8 mouse cellular contexts compared by ENCODE assay signal in genomic region chr9:40575053-40575985, GRCm38 (mm10). TPM values are rescaled to one million over a fixed set of nuclear protein-coding genes. Genes with fewer than 3 reads are reported as not detected.
DNase-seq lines count a peak whose midpoint lies in the region; ATAC-seq and TF ChIP-seq lines count a peak whose summit lies in the region.

No protein-coding gene starts in this region.

- H3K4me1 ChIP-seq in limb, embryonic 14.5 days (ENCODE audit: control insufficient read depth, insufficient read depth, low read length): no peaks in the 10 kb centered on the region
- H3K4me1 ChIP-seq in limb, embryonic 10.5 days: 0 out of 2 replicates have a peak, but pooled peaks cover 4% of the 10 kb centered on the region
- H3K4me1 ChIP-seq in embryonic facial prominence, embryonic 10.5 days: peaks cover 21% of the 10 kb centered on the region
- peaks cover 17% of the 10 kb centered on the region for H3K4me1 ChIP-seq in heart, embryonic 15.5 days (replicated peaks)
- H3K4me1 ChIP-seq in liver, embryonic 15.5 days (replicated peaks): no peaks in the 10 kb centered on the region
- peaks cover 11% of the 10 kb centered on the region for H3K4me1 ChIP-seq in stomach, embryonic 16.5 days (ENCODE audit: control insufficient read depth, insufficient read depth, low read length)

- no peaks in the 10 kb centered on the region for H3K36me3 ChIP-seq in limb, embryonic 14.5 days (ENCODE audit: control insufficient read depth, insufficient read depth, low read length)
- H3K36me3 ChIP-seq in limb, embryonic 10.5 days: no peaks in the 10 kb centered on the region
- no peaks in the 10 kb centered on the region for H3K36me3 ChIP-seq in embryonic facial prominence, embryonic 10.5 days (replicated peaks)
- no peaks in the 10 kb centered on the region for H3K36me3 ChIP-seq in heart, embryonic 15.5 days
- H3K36me3 ChIP-seq in liver, embryonic 15.5 days (replicated peaks): no peaks in the 10 kb centered on the region
- H3K36me3 ChIP-seq in stomach, embryonic 16.5 days (ENCODE audit: control insufficient read depth, insufficient read depth, low read length): no peaks in the 10 kb centered on the region

- no peak overlapping the region for H3K4me3 ChIP-seq in limb, embryonic 14.5 days (replicated peaks; ENCODE audit: low read length)
- H3K4me3 ChIP-seq in limb, embryonic 10.5 days: no peak overlapping the region
- no peak overlapping the region for H3K4me3 ChIP-seq in embryonic facial prominence, embryonic 10.5 days
- H3K4me3 ChIP-seq in heart, embryonic 15.5 days: 0 out of 2 replicates have a peak overlapping the region, but pooled peaks have one; percentile 7
- no peak overlapping the region for H3K4me3 ChIP-seq in liver, embryonic 15.5 days (replicated peaks)
- H3K4me3 ChIP-seq in stomach, embryonic 16.5 days (replicated peaks; ENCODE audit: low read length): no peak overlapping the region

- no peak overlapping the region for H3K9ac ChIP-seq in limb, embryonic 14.5 days (ENCODE audit: low read depth, low read length, severe bottlenecking)
- 0 out of 2 replicates have a peak overlapping the region, but pooled peaks have one; percentile 10 for H3K9ac ChIP-seq in heart, embryonic 15.5 days
- no peak overlapping the region for H3K9ac ChIP-seq in liver, embryonic 15.5 days
- no peak overlapping the region for H3K9ac ChIP-seq in stomach, embryonic 16.5 days (ENCODE audit: low read length)

- DNase-seq in limb, embryonic 14.5 days (ENCODE audit: low spot score): peak; percentile 15
- no peak for DNase-seq in limb, embryonic 10.5 days (ENCODE audit: low spot score)
- peak; percentile 16 for DNase-seq in embryonic facial prominence, embryonic 10.5 days (ENCODE audit: low spot score)
- DNase-seq in left cerebral cortex, adult 18-20 months (ENCODE audit: low spot score in 2 of 2): no peak
- no peak for DNase-seq in right cerebral cortex, postnatal 4 days

- no peaks in the 10 kb centered on the region for H3K27me3 ChIP-seq in limb, embryonic 14.5 days (ENCODE audit: control insufficient read depth, insufficient read depth, low read length)
- H3K27me3 ChIP-seq in limb, embryonic 10.5 days (ENCODE audit: low read depth, poor library complexity, severe bottlenecking): no peaks in the 10 kb centered on the region
- no peaks in the 10 kb centered on the region for H3K27me3 ChIP-seq in embryonic facial prominence, embryonic 10.5 days (replicated peaks; ENCODE audit: low read depth, poor library complexity, severe bottlenecking)
- no peaks in the 10 kb centered on the region for H3K27me3 ChIP-seq in heart, embryonic 15.5 days
- H3K27me3 ChIP-seq in liver, embryonic 15.5 days: no peaks in the 10 kb centered on the region
- H3K27me3 ChIP-seq in stomach, embryonic 16.5 days (ENCODE audit: control insufficient read depth, insufficient read depth, low read length): no peaks in the 10 kb centered on the region

- no peak overlapping the region for H3K4me2 ChIP-seq in limb, embryonic 14.5 days (replicated peaks; ENCODE audit: low read depth, low read length, severe bottlenecking)
- H3K4me2 ChIP-seq in heart, embryonic 15.5 days: peak overlapping the region; percentile 42
- no peak overlapping the region; the same call in 1 of the 2 replicates for H3K4me2 ChIP-seq in liver, embryonic 15.5 days
- H3K4me2 ChIP-seq in stomach, embryonic 16.5 days (ENCODE audit: low read depth, low read length): 0 out of 2 replicates have a peak overlapping the region, but pooled peaks have one; percentile 1

- no peak overlapping the region for H3K27ac ChIP-seq in limb, embryonic 14.5 days (replicated peaks; ENCODE audit: low read depth, low read length)
- no peak overlapping the region for H3K27ac ChIP-seq in limb, embryonic 10.5 days
- no peak overlapping the region for H3K27ac ChIP-seq in embryonic facial prominence, embryonic 10.5 days (replicated peaks)
- H3K27ac ChIP-seq in heart, embryonic 15.5 days: peak overlapping the region; percentile 77
- peak overlapping the region; percentile 24; the same call in 1 of the 2 replicates for H3K27ac ChIP-seq in liver, embryonic 15.5 days (replicated peaks)
- no peak overlapping the region for H3K27ac ChIP-seq in stomach, embryonic 16.5 days (ENCODE audit: low read length)

- 52% methylated on average over 14 of the region's 14 CpGs for WGBS in limb, embryonic 14.5 days
- 69% methylated on average over 14 of the region's 14 CpGs for WGBS in limb, embryonic 10.5 days
- WGBS in embryonic facial prominence, embryonic 10.5 days: 63% methylated on average over 14 of the region's 14 CpGs
- WGBS in heart, embryonic 15.5 days: 37% methylated on average over 14 of the region's 14 CpGs
- 45% methylated on average over 14 of the region's 14 CpGs for WGBS in liver, embryonic 15.5 days (ENCODE audit: insufficient replicate concordance)
- WGBS in stomach, embryonic 16.5 days: 37% methylated on average over 14 of the region's 14 CpGs

- no peaks in the 10 kb centered on the region for H3K9me3 ChIP-seq in limb, embryonic 14.5 days (ENCODE audit: control insufficient read depth, low read length)
- no peaks in the 10 kb centered on the region for H3K9me3 ChIP-seq in limb, embryonic 10.5 days (replicated peaks)
- H3K9me3 ChIP-seq in embryonic facial prominence, embryonic 10.5 days: no peaks in the 10 kb centered on the region
- H3K9me3 ChIP-seq in heart, embryonic 15.5 days (replicated peaks): no peaks in the 10 kb centered on the region
- H3K9me3 ChIP-seq in liver, embryonic 15.5 days (replicated peaks): no peaks in the 10 kb centered on the region
- no peaks in the 10 kb centered on the region for H3K9me3 ChIP-seq in stomach, embryonic 16.5 days (replicated peaks; ENCODE audit: control insufficient read depth, low read length)

- ATAC-seq in limb, embryonic 14.5 days (ENCODE audit: low FRiP score, low read depth): no peak
- peak; percentile 28; the same call in 1 of the 2 replicates for ATAC-seq in heart, embryonic 15.5 days (replicated peaks; ENCODE audit: insufficient number of reproducible peaks, insufficient read depth, low FRiP score, low read depth)
- peak; percentile 34; the same call in 1 of the 2 replicates for ATAC-seq in liver, embryonic 15.5 days (ENCODE audit: insufficient read depth)
- peak; percentile 75 for ATAC-seq in stomach, embryonic 16.5 days (ENCODE audit: insufficient read depth, low FRiP score)

- no peak for TF ChIP-seq POLR2A in limb, embryonic 14.5 days (IDR thresholded peaks at IDR 0.05; ENCODE audit: borderline replicate concordance, extremely low read depth, insufficient read depth, insufficient read length)

RNA-seq across cellular contexts. Expression of gene Gramd1b, which starts 44.1 kb away (rescaled TPM):
- polyA plus RNA-seq in limb, embryonic 14.5 days (2012; rRNA removed): 11.3 and 13.2 TPM in 2 replicates
- polyA plus RNA-seq in limb, embryonic 14.5 days (2014; fragmentation: Nextera tagmentation; extraction: Ambion mirVana): 2.9 and 3.6 TPM in 2 replicates
- polyA plus RNA-seq in limb, embryonic 10.5 days (2016; fragmentation: Nextera tagmentation; extraction: Ambion mirVana): 2.0 and 2.7 TPM in 2 replicates
- 2.4 and 3.0 TPM in 2 replicates for polyA plus RNA-seq in embryonic facial prominence, embryonic 10.5 days (2016; fragmentation: Nextera tagmentation; extraction: Ambion mirVana)
- polyA plus RNA-seq in heart, embryonic 15.5 days (2015; fragmentation: Nextera tagmentation; extraction: Ambion mirVana): 5.7 TPM in 2 replicates
- polyA plus RNA-seq in liver, embryonic 15.5 days (2015; fragmentation: Nextera tagmentation; extraction: Ambion mirVana): 0.58 and 1.2 TPM in 2 replicates
- polyA plus RNA-seq in stomach, embryonic 16.5 days (2015; fragmentation: Nextera tagmentation; extraction: Ambion mirVana): 4.4 and 4.9 TPM in 2 replicates
- 100 to 1,000 TPM; 154 to 171 TPM for total RNA-seq in left cerebral cortex, adult 18-20 months (2021)

Comparison
In these comparisons a context has a peak if more than half of its experiments do, and no peak if none do; other contexts are left out.
1. DNase-seq: peak in limb, embryonic 14.5 days (single experiment) and embryonic facial prominence, embryonic 10.5 days (single experiment); none in limb, embryonic 10.5 days (single experiment), left cerebral cortex, adult 18-20 months (0 of 2) and right cerebral cortex, postnatal 4 days (single experiment).
2. H3K27ac ChIP-seq: peak in heart, embryonic 15.5 days (single experiment) and liver, embryonic 15.5 days (single experiment); none in limb, embryonic 14.5 days (single experiment), limb, embryonic 10.5 days (single experiment), embryonic facial prominence, embryonic 10.5 days (single experiment) and stomach, embryonic 16.5 days (single experiment).
3. H3K4me2 ChIP-seq: peak in heart, embryonic 15.5 days (single experiment) and stomach, embryonic 16.5 days (single experiment); none in limb, embryonic 14.5 days (single experiment) and liver, embryonic 15.5 days (single experiment).